Comparison of ENCODE assay signal across 17 mouse cellular contexts in the genomic region with DNA sequence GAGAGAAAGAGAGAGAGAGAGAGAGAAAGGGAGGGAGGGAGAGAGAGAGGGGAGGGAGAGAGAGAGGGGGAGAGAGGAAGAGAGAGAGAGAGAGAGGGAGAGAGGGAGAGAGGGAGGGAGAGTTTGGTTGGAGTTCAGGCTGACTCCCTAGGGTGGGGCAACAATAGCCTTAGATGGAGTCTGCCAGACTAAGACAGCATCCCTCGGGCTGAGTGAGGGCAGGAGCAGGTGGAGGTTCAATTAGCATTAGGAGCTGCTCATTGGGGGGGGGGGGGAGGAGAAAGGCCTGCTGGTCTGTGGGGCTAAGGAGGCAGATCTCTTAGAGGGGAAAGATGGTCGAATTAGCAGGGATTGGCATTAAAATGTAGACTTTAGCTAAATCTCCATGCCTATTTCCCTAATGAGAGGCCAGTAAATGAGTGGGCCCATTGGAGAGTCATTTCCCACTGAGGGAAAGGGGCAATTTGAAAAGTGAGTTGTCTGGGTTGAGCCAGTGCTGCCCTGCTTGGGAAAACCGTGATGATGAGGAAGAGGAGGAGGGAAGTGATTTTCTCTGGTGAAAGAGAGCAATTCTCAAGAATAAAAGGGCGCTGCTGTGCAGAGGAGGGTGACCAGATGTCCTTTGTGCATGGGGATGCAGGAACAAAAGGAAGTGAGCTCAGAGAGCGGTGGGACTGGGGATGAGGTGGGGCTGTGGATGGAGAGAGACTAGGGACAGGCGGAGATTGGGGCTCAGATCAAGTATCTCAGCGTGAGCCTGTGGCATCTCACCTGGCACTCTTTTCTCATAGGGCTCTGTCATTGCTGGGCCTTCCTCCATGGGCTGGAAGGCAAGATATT.
A peak's percentile ranks its signal among the peaks of the same experiment; 100 is the strongest.
DNase-seq lines count a peak whose midpoint lies in the region; ATAC-seq lines count a peak whose summit lies in the region.
"Had no signal": no experiment of that assay in that cellular context is flagged by ENCODE, and none has a peak within 500 bp of the region (broad histone marks: within the 10 kb centered on the region; RNA-seq: fewer than 3 reads in every experiment).

No protein-coding gene starts in this region.

- H3K9me3 ChIP-seq in neural tube, embryonic 12.5 days = no peaks in the 10 kb centered on the region
- no peaks in the 10 kb centered on the region for H3K9me3 ChIP-seq in neural tube, embryonic 15.5 days (replicated peaks)
- H3K9me3 ChIP-seq in forebrain, embryonic 11.5 days (ENCODE audit: control insufficient read depth, low read length) = no peaks in the 10 kb centered on the region
- H3K9me3 ChIP-seq in kidney, embryonic 14.5 days (ENCODE audit: control insufficient read depth, low read length) = no peaks in the 10 kb centered on the region
- H3K9me3 ChIP-seq: embryonic facial prominence, embryonic 15.5 days; heart, embryonic 13.5 days had no signal

- DNase-seq in forebrain, embryonic 11.5 days (ENCODE audit: low spot score) = peak; percentile 53
- DNase-seq in mesoderm, embryonic 11.5 days (ENCODE audit: low read depth, low spot score) = peak; percentile 22
- no peak for DNase-seq in kidney, adult 8-10 months
- no peak for DNase-seq in Muller cell, postnatal 12 days (ENCODE audit: inconsistent ontology term)
- DNase-seq: cerebellum, postnatal 25 days; kidney, adult 11 months; kidney, postnatal 25 days; lung, adult 2 months; lung, postnatal 4 days; thymus, adult 18-20 months had no signal

- 7% methylated on average over 7 of the region's 7 CpGs for WGBS in neural tube, embryonic 12.5 days
- WGBS in neural tube, embryonic 15.5 days = 11% methylated on average over 7 of the region's 7 CpGs
- WGBS in forebrain, embryonic 11.5 days = 7% methylated on average over 7 of the region's 7 CpGs
- 27% methylated on average over 7 of the region's 7 CpGs for WGBS in kidney, embryonic 14.5 days

- H3K4me2 ChIP-seq in neural tube, embryonic 12.5 days (replicated peaks) = no peak overlapping the region
- no peak overlapping the region for H3K4me2 ChIP-seq in neural tube, embryonic 15.5 days
- no peak overlapping the region for H3K4me2 ChIP-seq in forebrain, embryonic 11.5 days (ENCODE audit: low read depth, low read length, severe bottlenecking)
- no peak overlapping the region for H3K4me2 ChIP-seq in kidney, embryonic 14.5 days (replicated peaks; ENCODE audit: low read depth, low read length)
- H3K4me2 ChIP-seq: embryonic facial prominence, embryonic 15.5 days; heart, embryonic 13.5 days had no signal

- peak; percentile 89 for ATAC-seq in neural tube, embryonic 12.5 days (ENCODE audit: low FRiP score, low read depth)
- ATAC-seq in neural tube, embryonic 15.5 days (ENCODE audit: low FRiP score) = no peak
- ATAC-seq in forebrain, embryonic 11.5 days (replicated peaks; ENCODE audit: low FRiP score) = peak; percentile 83
- no peak for ATAC-seq in kidney, embryonic 14.5 days (ENCODE audit: low FRiP score, low TSS enrichment)
- ATAC-seq: activated CD4-positive, CD25-positive, alpha-beta regulatory T cell, adult 4 months; CD4-positive, CD25-positive, alpha-beta regulatory T cell, adult 4 months had no signal

- H3K36me3 ChIP-seq in neural tube, embryonic 12.5 days = no peaks in the 10 kb centered on the region
- no peaks in the 10 kb centered on the region for H3K36me3 ChIP-seq in neural tube, embryonic 15.5 days
- no peaks in the 10 kb centered on the region for H3K36me3 ChIP-seq in forebrain, embryonic 11.5 days (ENCODE audit: control insufficient read depth, insufficient read depth, low read length)
- no peaks in the 10 kb centered on the region for H3K36me3 ChIP-seq in kidney, embryonic 14.5 days (ENCODE audit: control insufficient read depth, insufficient read depth, low read length)
- H3K36me3 ChIP-seq: embryonic facial prominence, embryonic 15.5 days; heart, embryonic 13.5 days had no signal

- no peaks in the 10 kb centered on the region for H3K4me1 ChIP-seq in neural tube, embryonic 12.5 days
- H3K4me1 ChIP-seq in neural tube, embryonic 15.5 days = no peaks in the 10 kb centered on the region
- no peaks in the 10 kb centered on the region for H3K4me1 ChIP-seq in forebrain, embryonic 11.5 days (replicated peaks; ENCODE audit: control insufficient read depth, insufficient read depth, low read length)
- H3K4me1 ChIP-seq in kidney, embryonic 14.5 days (ENCODE audit: control insufficient read depth, insufficient read depth, low read length) = no peaks in the 10 kb centered on the region
- H3K4me1 ChIP-seq: embryonic facial prominence, embryonic 15.5 days; heart, embryonic 13.5 days had no signal

- H3K27ac ChIP-seq in neural tube, embryonic 12.5 days = peak overlapping the region; percentile 27; the same call in 1 of the 2 replicates
- no peak overlapping the region for H3K27ac ChIP-seq in neural tube, embryonic 15.5 days (replicated peaks)
- H3K27ac ChIP-seq in forebrain, embryonic 11.5 days (ENCODE audit: low read depth, low read length) = peak overlapping the region; percentile 25; the same call in 1 of the 2 replicates
- H3K27ac ChIP-seq in kidney, embryonic 14.5 days (ENCODE audit: low read depth, low read length) = no peak overlapping the region
- H3K27ac ChIP-seq: embryonic facial prominence, embryonic 15.5 days; heart, embryonic 13.5 days had no signal

- H3K27me3 ChIP-seq in neural tube, embryonic 12.5 days (replicated peaks) = no peaks in the 10 kb centered on the region
- no peaks in the 10 kb centered on the region for H3K27me3 ChIP-seq in neural tube, embryonic 15.5 days (replicated peaks)
- no peaks in the 10 kb centered on the region for H3K27me3 ChIP-seq in forebrain, embryonic 11.5 days (ENCODE audit: control insufficient read depth, insufficient read depth, low read length)
- H3K27me3 ChIP-seq in kidney, embryonic 14.5 days (ENCODE audit: control insufficient read depth, insufficient read depth, low read length) = no peaks in the 10 kb centered on the region; the same call in 1 of the 2 replicates
- H3K27me3 ChIP-seq: embryonic facial prominence, embryonic 15.5 days; heart, embryonic 13.5 days had no signal

- H3K4me3 ChIP-seq in neural tube, embryonic 12.5 days = no peak overlapping the region
- H3K4me3 ChIP-seq in neural tube, embryonic 15.5 days (replicated peaks) = no peak overlapping the region
- no peak overlapping the region for H3K4me3 ChIP-seq in forebrain, embryonic 11.5 days (ENCODE audit: low read depth, low read length)
- no peak overlapping the region for H3K4me3 ChIP-seq in kidney, embryonic 14.5 days (ENCODE audit: low read length)
- H3K4me3 ChIP-seq: embryonic facial prominence, embryonic 15.5 days; heart, embryonic 13.5 days had no signal

- H3K9ac ChIP-seq in neural tube, embryonic 12.5 days = no peak overlapping the region
- H3K9ac ChIP-seq in neural tube, embryonic 15.5 days (replicated peaks) = no peak overlapping the region
- no peak overlapping the region for H3K9ac ChIP-seq in forebrain, embryonic 11.5 days (ENCODE audit: low read length)
- no peak overlapping the region for H3K9ac ChIP-seq in kidney, embryonic 14.5 days (ENCODE audit: low read depth, low read length)
- H3K9ac ChIP-seq: embryonic facial prominence, embryonic 15.5 days; heart, embryonic 13.5 days had no signal

Comparison
In these comparisons a context has a peak if more than half of its experiments do, and no peak if none do; other contexts are left out.
1. ATAC-seq: peak in neural tube, embryonic 12.5 days (single experiment) and forebrain, embryonic 11.5 days (single experiment); none in neural tube, embryonic 15.5 days (single experiment) and kidney, embryonic 14.5 days (single experiment).
2. H3K27ac ChIP-seq: peak in neural tube, embryonic 12.5 days (single experiment) and forebrain, embryonic 11.5 days (single experiment); none in neural tube, embryonic 15.5 days (single experiment) and kidney, embryonic 14.5 days (single experiment).
3. DNase-seq: peak in forebrain, embryonic 11.5 days (single experiment) and mesoderm, embryonic 11.5 days (single experiment); none in kidney, adult 8-10 months (0 of 2) and Muller cell, postnatal 12 days (single experiment).